Mouse (Mus musculus): ENCODE results near the gene Pm20d1.

The Pm20d1 gene

GRCm38 (mm10) chr1:131797202-131797909 is at the start of gene Pm20d1:
TSS of gene Pm20d1 (plus strand) at chr1:131797381.
- peak; percentile 90 to 92 for DNase-seq

GRCm38 (mm10) chr1:131747761-131748160 is 49.4 kb upstream of the Pm20d1 start:
- no peak for DNase-seq

- no peak for DNase-seq
Measured at GRCm38 (mm10) chr1:131748636-131749035, 48.5 kb upstream of the Pm20d1 start.

GRCm38 (mm10) chr1:131749706-131750545 is 47.3 kb upstream of the Pm20d1 start:
- no peak for DNase-seq

GRCm38 (mm10) chr1:131751181-131751890 is 45.8 kb upstream of the Pm20d1 start:
- DNase-seq = no peak

GRCm38 (mm10) chr1:131751891-131752311 is 45.3 kb upstream of the Pm20d1 start:
- DNase-seq = no peak

GRCm38 (mm10) chr1:131754212-131754829 is 42.9 kb upstream of the Pm20d1 start:
- no peak for DNase-seq

GRCm38 (mm10) chr1:131754916-131755315 is 42.3 kb upstream of the Pm20d1 start:
- peak; percentile 31 to 70 for DNase-seq

GRCm38 (mm10) chr1:131757211-131757610 is 40.0 kb upstream of the Pm20d1 start:
- DNase-seq = no peak

GRCm38 (mm10) chr1:131758796-131759195 is 38.4 kb upstream of the Pm20d1 start:
- DNase-seq = no peak

GRCm38 (mm10) chr1:131759667-131760427 is 37.3 kb upstream of the Pm20d1 start:
- no peak for DNase-seq

- DNase-seq = no peak
Measured at GRCm38 (mm10) chr1:131760428-131760820, 36.8 kb upstream of the Pm20d1 start.

- DNase-seq = no peak
Measured at GRCm38 (mm10) chr1:131761079-131761831, 35.9 kb upstream of the Pm20d1 start.

GRCm38 (mm10) chr1:131763683-131764082 is 33.5 kb upstream of the Pm20d1 start:
- no peak for DNase-seq

GRCm38 (mm10) chr1:131764581-131765338 is 32.4 kb upstream of the Pm20d1 start:
- no peak for DNase-seq

GRCm38 (mm10) chr1:131765357-131766001 is 31.7 kb upstream of the Pm20d1 start:
- peak; percentile 62 to 88 for DNase-seq

- no peak for DNase-seq
Measured at GRCm38 (mm10) chr1:131769296-131769695, 27.9 kb upstream of the Pm20d1 start.

- DNase-seq = peak; percentile 79 to 82
Measured at GRCm38 (mm10) chr1:131770656-131771055, 26.5 kb upstream of the Pm20d1 start.

- DNase-seq = no peak
Measured at GRCm38 (mm10) chr1:131771440-131771839, 25.7 kb upstream of the Pm20d1 start.

GRCm38 (mm10) chr1:131794591-131794990 is 2.6 kb upstream of the Pm20d1 start:
- no peak for DNase-seq

All from kidney, postnatal 36 days (tissue).